Mouse (Mus musculus) G1E (cell line): Measurements from ENCODE around the gene Tnfrsf21. TPM values are rescaled to one million over a fixed set of nuclear protein-coding genes. Genes with fewer than 3 reads are reported as not detected.

ENCODE experiments used
- ATAC-seq: 2 replicates; pipeline ENCODE4 v1.8.0; 2016; ENCODE audit warnings: mild to moderate bottlenecking; ENCODE audit not compliant: insufficient number of reproducible peaks, poor library complexity, low FRiP score, severe bottlenecking; ENCODE audit errors: extremely low read depth
- DNase-seq: peaks from one replicate; pipeline ENCODE4 v3.0.0; 2012; ENCODE audit warnings: low spot score
- H3K27me3 ChIP-seq: 2 replicates; pipeline ENCODE4 v1.6.1; 2012; ENCODE audit warnings: mild to moderate bottlenecking, low read length, inconsistent platforms; ENCODE audit not compliant: insufficient read depth
- H3K36me3 ChIP-seq: replicated peaks from 2 replicates; pipeline ENCODE3; 2012; ENCODE audit warnings: mild to moderate bottlenecking, inconsistent platforms
- H3K4me1 ChIP-seq: 2 replicates; pipeline ENCODE4 v1.6.1; 2012; ENCODE audit warnings: low read depth, low read length, inconsistent platforms, mixed read lengths; ENCODE audit not compliant: insufficient read depth
- H3K4me3 ChIP-seq: 2 replicates; pipeline ENCODE4 v1.5.1; 2012; ENCODE audit warnings: low read depth, mild to moderate bottlenecking, inconsistent platforms, low read length, moderate library complexity, mixed read lengths
- H3K9me3 ChIP-seq: replicated peaks from 2 replicates; pipeline ENCODE4 v1.6.1; 2012; ENCODE audit warnings: inconsistent platforms
- CTCF ChIP-seq: IDR thresholded peaks from 2 replicates; pipeline ENCODE4 v1.5.1; 2012; ENCODE audit warnings: low read depth, low read length, inconsistent platforms, mixed read lengths
- GATA1 ChIP-seq: IDR thresholded peaks from 2 replicates; pipeline ENCODE4 v1.6.1; 2012; ENCODE audit warnings: borderline replicate concordance, low read length, inconsistent platforms, mixed read lengths
- GATA2 ChIP-seq: IDR thresholded peaks from 2 replicates; pipeline ENCODE4 v1.6.1; 2012; ENCODE audit warnings: low read depth, low read length, inconsistent platforms, borderline replicate concordance
- POLR2AphosphoS5 ChIP-seq: IDR thresholded peaks from 2 replicates; pipeline ENCODE4 v1.6.1; 2012; ENCODE audit warnings: low read depth, low read length, inconsistent platforms; ENCODE audit not compliant: insufficient replicate concordance
- TAL1 ChIP-seq: conservative IDR thresholded peaks from 2 replicates; pipeline ENCODE4 v1.6.1; 2012; ENCODE audit warnings: low read depth, low read length, inconsistent platforms, mixed read lengths
- polyA plus RNA-seq: library from polyadenylated mRNA; stranded (reverse); fragments of >175 nt; gene quantifications from 2 replicates; pipeline ENCODE4 v1.2.3, GENCODE M21; 2012
- total RNA-seq, 2 experiments: library from RNA; stranded (forward) in 1 of 2; stranded (reverse) in 1 of 2; fragments of 200-1000 nt in 1 of 2; fragments of >200 nt in 1 of 2; fragmentation: Nextera tagmentation in 1 of 2; gene quantifications; 2 replicates each; pipeline ENCODE4 v1.2.3; 2014 to 2017

Tnfrsf21 gene
- total and polyA plus RNA-seq, 3 experiments, result not detected

- ATAC-seq (no peak), DNase-seq (no peak)
- TF ChIP-seq CTCF (no peak), POLR2AphosphoS5 (no peak), TAL1 (no peak), GATA2 (no peak), GATA1 (no peak)
- no peak overlapping the region for H3K4me3 ChIP-seq
- H3K9me3 ChIP-seq, result peaks cover 54% of the 10 kb centered on the region
- H3K36me3 ChIP-seq, result no peaks in the 10 kb centered on the region
- H3K4me1 ChIP-seq, result no peaks in the 10 kb centered on the region
- H3K27me3 ChIP-seq, result no peaks in the 10 kb centered on the region
Observed at GRCm38 (mm10) chr17:43081225-43081624, 64.9 kb downstream of the Tnfrsf21 start.

GRCm38 (mm10) chr17:43089496-43089895 is 73.1 kb downstream of the Tnfrsf21 start:
- DNase-seq (no peak), ATAC-seq (no peak)
- Histone ChIP-seq H3K4me1 (no peaks in the 10 kb centered on the region), H3K27me3 (no peaks in the 10 kb centered on the region), H3K4me3 (no peak overlapping the region), H3K9me3 (peaks cover 27% of the 10 kb centered on the region), H3K36me3 (no peaks in the 10 kb centered on the region)
- TF ChIP-seq GATA1 (no peak), TAL1 (no peak), GATA2 (no peak), CTCF (no peak), POLR2AphosphoS5 (no peak)

- H3K27me3 ChIP-seq, result no peaks in the 10 kb centered on the region
- H3K4me1 ChIP-seq, result no peaks in the 10 kb centered on the region
- ATAC-seq (no peak), DNase-seq (no peak)
- no peaks in the 10 kb centered on the region for H3K36me3 ChIP-seq
- H3K9me3 ChIP-seq, result peaks cover 28% of the 10 kb centered on the region
- no peak overlapping the region for H3K4me3 ChIP-seq
- TF ChIP-seq CTCF (no peak), GATA1 (no peak), GATA2 (no peak), TAL1 (no peak), POLR2AphosphoS5 (no peak)
Observed at GRCm38 (mm10) chr17:43090948-43091724, 74.8 kb downstream of the Tnfrsf21 start.

GRCm38 (mm10) chr17:43092280-43092995 is 76.1 kb downstream of the Tnfrsf21 start:
- H3K4me3 ChIP-seq, result no peak overlapping the region
- ATAC-seq, result no peak
- DNase-seq, result no peak
- no peaks in the 10 kb centered on the region for H3K27me3 ChIP-seq
- no peaks in the 10 kb centered on the region for H3K4me1 ChIP-seq
- H3K36me3 ChIP-seq, result no peaks in the 10 kb centered on the region
- peaks cover 36% of the 10 kb centered on the region for H3K9me3 ChIP-seq
- TF ChIP-seq GATA1, result no peak

GRCm38 (mm10) chr17:43094285-43094684 is 77.9 kb downstream of the Tnfrsf21 start:
- peaks cover 29% of the 10 kb centered on the region for H3K9me3 ChIP-seq
- no peaks in the 10 kb centered on the region for H3K4me1 ChIP-seq
- DNase-seq (no peak), ATAC-seq (no peak)
- no peak overlapping the region for H3K4me3 ChIP-seq
- H3K27me3 ChIP-seq, result no peaks in the 10 kb centered on the region
- H3K36me3 ChIP-seq, result no peaks in the 10 kb centered on the region
- no peak for TF ChIP-seq TAL1
- no peak for TF ChIP-seq CTCF
- TF ChIP-seq GATA2, result no peak
- TF ChIP-seq GATA1, result no peak
- no peak for TF ChIP-seq POLR2AphosphoS5

GRCm38 (mm10) chr17:43097101-43097688 is 80.8 kb downstream of the Tnfrsf21 start:
- Histone ChIP-seq H3K36me3 (no peaks in the 10 kb centered on the region), H3K27me3 (no peaks in the 10 kb centered on the region), H3K4me3 (no peak overlapping the region), H3K4me1 (no peaks in the 10 kb centered on the region), H3K9me3 (peaks cover 25% of the 10 kb centered on the region)
- no peak for ATAC-seq
- DNase-seq, result no peak
- TF ChIP-seq TAL1 (no peak), GATA2 (no peak), CTCF (no peak), GATA1 (no peak), POLR2AphosphoS5 (no peak)
